Mouse (Mus musculus) neural tube, embryonic 12.5 days (tissue): ENCODE data around the gene BC005624. TPM values are rescaled to one million over a fixed set of nuclear protein-coding genes. Genes with fewer than 3 reads are reported as not detected.
A peak's percentile ranks its signal among the peaks of the same experiment; 100 is the strongest.

ENCODE experiments used
- ATAC-seq: fragments of 200-750 bp; cut with Nextera tagmentation; 2 replicates; pipeline ENCODE4 v1.8.0; 2017; ENCODE audit warnings: low read depth, mild to moderate bottlenecking, moderate TSS enrichment, moderate library complexity; ENCODE audit not compliant: low FRiP score
- H3K27ac ChIP-seq: fragments of 300-500 bp; sonication (generic); 2 replicates; pipeline ENCODE4 v1.5.1; 2016
- H3K27me3 ChIP-seq: fragments of 300-500 bp; sonication (generic); replicated peaks from 2 replicates; pipeline ENCODE4 v1.6.1; 2016; ENCODE audit warnings: mild to moderate bottlenecking
- H3K36me3 ChIP-seq: fragments of 300-500 bp; sonication (generic); 2 replicates; pipeline ENCODE4 v1.6.1; 2016; ENCODE audit warnings: mild to moderate bottlenecking
- H3K4me1 ChIP-seq: fragments of 300-500 bp; sonication (generic); 2 replicates; pipeline ENCODE4 v1.6.1; 2016
- H3K4me2 ChIP-seq: fragments of 300-500 bp; sonication (generic); replicated peaks from 2 replicates; pipeline ENCODE4 v1.6.1; 2016; ENCODE audit warnings: mild to moderate bottlenecking
- H3K4me3 ChIP-seq: fragments of 300-500 bp; sonication (generic); 2 replicates; pipeline ENCODE4 v1.5.1; 2016
- H3K9ac ChIP-seq: fragments of 300-500 bp; sonication (generic); 2 replicates; pipeline ENCODE4 v1.6.1; 2016; ENCODE audit warnings: mild to moderate bottlenecking
- H3K9me3 ChIP-seq: fragments of 300-500 bp; sonication (generic); 2 replicates; pipeline ENCODE4 v1.6.1; 2016; ENCODE audit warnings: mild to moderate bottlenecking
- WGBS: fragments of 180-500 bp; shearing (Covaris S2); methylation state at CpG from one replicate; pipeline ENCODE4 v1.1.7; 2016; 5-methylcytosine and 5-hydroxymethylcytosine counted together
- polyA plus RNA-seq: library from polyadenylated mRNA; unstranded; fragments of >200 nt; fragmentation: Nextera tagmentation; extraction: Ambion mirVana; gene quantifications from 2 replicates; pipeline ENCODE4 v1.2.1, GENCODE M21; 2016

Gene BC005624
- 81.7 and 85.0 TPM in 2 replicates for polyA plus RNA-seq

- WGBS = under 1% methylated on average over 66 of the region's 66 CpGs
- ATAC-seq = peak; percentile 99
- H3K4me1 ChIP-seq = peaks cover 18% of the 10 kb centered on the region
- no peaks in the 10 kb centered on the region for H3K9me3 ChIP-seq
- H3K4me3 ChIP-seq = peak within 1 kb of the TSS; percentile 71
- peak within 1 kb of the TSS; percentile 70 for H3K9ac ChIP-seq
- H3K27me3 ChIP-seq = no peaks in the 10 kb centered on the region
- peak within 1 kb of the TSS; percentile 82 for H3K4me2 ChIP-seq
- no peak within 1 kb of the TSS for H3K27ac ChIP-seq
- peaks cover 31% of the 10 kb centered on the region for H3K36me3 ChIP-seq
Observed at GRCm38 (mm10) chr2:30981790-30982513, at the start of gene BC005624, which contains the start of gene Usp20. TSS of gene BC005624 (minus strand) at chr2:30982201. TSS of gene Usp20 (plus strand) at chr2:30982279.

- Histone ChIP-seq H3K9ac (no peak overlapping the region), H3K4me1 (no peaks in the 10 kb centered on the region), H3K9me3 (no peaks in the 10 kb centered on the region), H3K4me2 (no peak overlapping the region), H3K4me3 (no peak overlapping the region), H3K36me3 (peaks cover 32% of the 10 kb centered on the region), H3K27me3 (no peaks in the 10 kb centered on the region), H3K27ac (no peak overlapping the region)
- WGBS = 72% methylated on average over 8 of the region's 8 CpGs
- no peak for ATAC-seq
Observed at GRCm38 (mm10) chr2:31026642-31027041, 44.6 kb upstream of the BC005624 start.

- no peak for ATAC-seq
- H3K4me2 ChIP-seq = no peak overlapping the region
- no peaks in the 10 kb centered on the region for H3K9me3 ChIP-seq
- H3K4me1 ChIP-seq = no peaks in the 10 kb centered on the region
- H3K27ac ChIP-seq = no peak overlapping the region
- H3K9ac ChIP-seq = no peak overlapping the region
- WGBS = 80% methylated on average over 3 of the region's 3 CpGs
- no peaks in the 10 kb centered on the region for H3K27me3 ChIP-seq
- H3K4me3 ChIP-seq = no peak overlapping the region
- H3K36me3 ChIP-seq = peaks cover 39% of the 10 kb centered on the region
Observed at GRCm38 (mm10) chr2:31025458-31025857, 43.5 kb upstream of the BC005624 start.

GRCm38 (mm10) chr2:31024618-31025370, 42.8 kb upstream of the BC005624 start:
- no peak overlapping the region for H3K4me2 ChIP-seq
- no peaks in the 10 kb centered on the region for H3K9me3 ChIP-seq
- ATAC-seq = no peak
- no peak overlapping the region for H3K9ac ChIP-seq
- peaks cover 42% of the 10 kb centered on the region for H3K36me3 ChIP-seq
- H3K27me3 ChIP-seq = no peaks in the 10 kb centered on the region
- H3K4me3 ChIP-seq = no peak overlapping the region
- no peak overlapping the region for H3K27ac ChIP-seq
- no peaks in the 10 kb centered on the region for H3K4me1 ChIP-seq
- 30% methylated on average over 5 of the region's 5 CpGs for WGBS

GRCm38 (mm10) chr2:31023940-31024339, 41.9 kb upstream of the BC005624 start:
- H3K4me2 ChIP-seq = no peak overlapping the region
- no peak overlapping the region for H3K4me3 ChIP-seq
- 80% methylated on average over 5 of the region's 5 CpGs for WGBS
- no peak for ATAC-seq
- no peaks in the 10 kb centered on the region for H3K4me1 ChIP-seq
- H3K9me3 ChIP-seq = no peaks in the 10 kb centered on the region
- H3K27me3 ChIP-seq = no peaks in the 10 kb centered on the region
- H3K36me3 ChIP-seq = peaks cover 49% of the 10 kb centered on the region
- H3K27ac ChIP-seq = no peak overlapping the region
- H3K9ac ChIP-seq = no peak overlapping the region

- peaks cover 62% of the 10 kb centered on the region for H3K36me3 ChIP-seq
- 94% methylated on average over 2 of the region's 2 CpGs for WGBS
- H3K4me3 ChIP-seq = no peak overlapping the region
Observed at GRCm38 (mm10) chr2:31020202-31020601, 38.2 kb upstream of the BC005624 start.

GRCm38 (mm10) chr2:31019011-31019410, 37.0 kb upstream of the BC005624 start:
- no peak overlapping the region for H3K9ac ChIP-seq

More at GRCm38 (mm10) chr2:31020202-31020601, 38.2 kb upstream of the BC005624 start:
- H3K9ac ChIP-seq = no peak overlapping the region
- H3K4me2 ChIP-seq = no peak overlapping the region
- H3K27me3 ChIP-seq = no peaks in the 10 kb centered on the region
- ATAC-seq = no peak
- no peaks in the 10 kb centered on the region for H3K9me3 ChIP-seq
- H3K4me1 ChIP-seq = no peaks in the 10 kb centered on the region
- H3K27ac ChIP-seq = no peak overlapping the region

GRCm38 (mm10) chr2:31018519-31018918, 36.5 kb upstream of the BC005624 start:
- H3K9me3 ChIP-seq = no peaks in the 10 kb centered on the region
- peaks cover 62% of the 10 kb centered on the region for H3K36me3 ChIP-seq
- no peak overlapping the region for H3K27ac ChIP-seq
- 88% methylated on average over 8 of the region's 8 CpGs for WGBS
- no peaks in the 10 kb centered on the region for H3K4me1 ChIP-seq
- no peak overlapping the region for H3K4me3 ChIP-seq
- no peak overlapping the region for H3K4me2 ChIP-seq
- no peak for ATAC-seq
- H3K27me3 ChIP-seq = no peaks in the 10 kb centered on the region
- no peak overlapping the region for H3K9ac ChIP-seq

More at GRCm38 (mm10) chr2:31019011-31019410, 37.0 kb upstream of the BC005624 start:
- no peak for ATAC-seq
- H3K27me3 ChIP-seq = no peaks in the 10 kb centered on the region
- H3K4me2 ChIP-seq = no peak overlapping the region
- H3K27ac ChIP-seq = no peak overlapping the region
- H3K9me3 ChIP-seq = no peaks in the 10 kb centered on the region
- no peaks in the 10 kb centered on the region for H3K4me1 ChIP-seq
- H3K36me3 ChIP-seq = peaks cover 62% of the 10 kb centered on the region
- WGBS = 85% methylated on average over 8 of the region's 8 CpGs
- H3K4me3 ChIP-seq = no peak overlapping the region

- H3K4me1 ChIP-seq = no peaks in the 10 kb centered on the region
- no peak overlapping the region for H3K9ac ChIP-seq
- peaks cover 62% of the 10 kb centered on the region for H3K36me3 ChIP-seq
- H3K9me3 ChIP-seq = no peaks in the 10 kb centered on the region
- H3K4me2 ChIP-seq = no peak overlapping the region
- WGBS = 95% methylated on average over 18 of the region's 18 CpGs
- H3K4me3 ChIP-seq = no peak overlapping the region
- H3K27me3 ChIP-seq = no peaks in the 10 kb centered on the region
- ATAC-seq = no peak
- H3K27ac ChIP-seq = no peak overlapping the region
Observed at GRCm38 (mm10) chr2:31017625-31018317, 35.8 kb upstream of the BC005624 start.

GRCm38 (mm10) chr2:31013371-31014120, 31.5 kb upstream of the BC005624 start:
- H3K4me2 ChIP-seq = no peak overlapping the region
- H3K9ac ChIP-seq = no peak overlapping the region
- H3K27me3 ChIP-seq = no peaks in the 10 kb centered on the region
- H3K4me1 ChIP-seq = no peaks in the 10 kb centered on the region
- H3K36me3 ChIP-seq = peaks cover 61% of the 10 kb centered on the region
- WGBS = 81% methylated on average over 14 of the region's 14 CpGs
- ATAC-seq = no peak
- no peak overlapping the region for H3K4me3 ChIP-seq
- H3K9me3 ChIP-seq = no peaks in the 10 kb centered on the region
- H3K27ac ChIP-seq = no peak overlapping the region

- Histone ChIP-seq H3K4me1 (no peaks in the 10 kb centered on the region), H3K27me3 (no peaks in the 10 kb centered on the region), H3K36me3 (peaks cover 67% of the 10 kb centered on the region), H3K27ac (no peak overlapping the region), H3K4me2 (no peak overlapping the region), H3K9me3 (no peaks in the 10 kb centered on the region), H3K4me3 (no peak overlapping the region), H3K9ac (no peak overlapping the region)
- no peak for ATAC-seq
- 87% methylated on average over 5 of the region's 5 CpGs for WGBS
Observed at GRCm38 (mm10) chr2:31007208-31007607, 25.2 kb upstream of the BC005624 start.
